Mouse (Mus musculus) adrenal gland, adult 2 months (tissue): ENCODE measurements around the gene Drosha. TPM values are rescaled to one million over a fixed set of nuclear protein-coding genes. Genes with fewer than 3 reads are reported as not detected.
"Not testable (repeated sequence)": the region's sequence is repeated elsewhere in the genome, so short reads cannot be mapped to it uniquely, and the experiment has no call there.

Source experiments
- DNase-seq: peaks from one replicate; pipeline ENCODE4 v3.0.0; 2021
- long read RNA-seq: library from polyadenylated mRNA; stranded (forward); transcript quantifications from one replicate; pipeline ENCODE4 v2.0.0, GENCODE M21; 2021
- polyA plus RNA-seq: library from polyadenylated mRNA; depleted of rRNA; stranded (reverse); fragments of >200 nt; gene quantifications from 2 replicates; pipeline ENCODE4 v1.2.3, GENCODE M21; 2012; rRNA removed
- total RNA-seq, 2 experiments: library from RNA; stranded (reverse); gene quantifications; 2 replicates each; pipeline ENCODE4 v1.2.3; 2021

Gene Drosha
- total RNA-seq (10 to 100 TPM; 34.3 to 39.5 TPM), polyA plus RNA-seq (14.0 TPM in 2 replicates)
- long read RNA-seq, full-length matches to known transcripts = 6 of 17 reads
- long read RNA-seq, partial matches to known transcripts = 11 of 17 reads
- long read RNA-seq, other reads (novel, unspliced or antisense) = 0 of 17 reads

- DNase-seq = peak; percentile 99
Measured at GRCm38 (mm10) chr15:12824197-12824952, at the start of gene Drosha, which contains the start of gene 6030458C11Rik. Gene Drosha (plus strand): TSS chr15:12824815. Gene 6030458C11Rik (minus strand): TSS chr15:12824649.

DNA sequence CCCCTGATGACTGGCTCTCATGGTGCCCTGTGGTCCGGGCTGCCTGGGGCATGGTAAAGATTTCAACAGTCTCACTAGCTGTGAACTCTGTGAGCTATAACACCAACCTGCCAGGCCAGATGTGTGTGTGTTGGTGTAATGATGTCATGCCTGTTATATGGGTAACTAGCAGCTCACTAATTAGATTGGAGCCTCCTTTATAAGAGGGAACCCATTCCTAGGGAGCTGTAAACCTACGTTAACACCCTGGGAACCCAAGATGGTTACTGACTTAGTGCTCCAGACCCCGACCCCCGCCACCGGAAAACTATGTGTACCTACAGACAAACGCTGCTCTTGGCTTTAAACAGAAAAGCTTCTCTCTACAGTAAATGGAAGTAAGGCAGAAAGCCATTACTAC lies 43.3 kb upstream of the Drosha start:
- no peak for DNase-seq

DNA sequence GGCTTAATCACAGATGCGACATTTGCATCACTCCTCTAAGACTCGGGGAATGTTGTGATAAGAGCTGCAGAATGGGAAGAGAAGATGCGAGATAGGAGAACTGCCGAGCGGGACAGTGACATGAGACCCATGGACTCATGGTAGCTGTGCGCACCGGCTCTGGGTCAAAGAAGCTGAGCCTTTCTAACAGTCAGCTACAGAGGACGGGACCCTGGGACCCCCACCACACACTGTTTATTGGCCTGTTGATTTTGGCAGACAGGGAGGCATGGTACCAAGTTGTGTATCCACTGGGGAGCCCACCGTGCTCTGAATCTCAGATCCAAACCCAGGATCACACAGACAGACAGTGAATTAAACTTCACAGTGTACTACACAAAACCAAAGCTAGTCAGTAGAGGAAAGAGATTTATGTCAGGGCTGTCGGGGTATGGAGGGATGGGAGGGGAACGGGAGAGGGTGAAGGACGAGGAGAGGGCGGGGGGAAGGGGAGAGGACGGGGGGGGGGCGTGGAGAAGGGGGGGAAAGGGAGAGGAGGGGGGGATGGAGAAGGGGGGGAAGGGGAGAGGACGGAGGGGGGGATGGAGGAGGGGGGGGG lies 42.8 kb upstream of the Drosha start:
- no peak for DNase-seq

DNA sequence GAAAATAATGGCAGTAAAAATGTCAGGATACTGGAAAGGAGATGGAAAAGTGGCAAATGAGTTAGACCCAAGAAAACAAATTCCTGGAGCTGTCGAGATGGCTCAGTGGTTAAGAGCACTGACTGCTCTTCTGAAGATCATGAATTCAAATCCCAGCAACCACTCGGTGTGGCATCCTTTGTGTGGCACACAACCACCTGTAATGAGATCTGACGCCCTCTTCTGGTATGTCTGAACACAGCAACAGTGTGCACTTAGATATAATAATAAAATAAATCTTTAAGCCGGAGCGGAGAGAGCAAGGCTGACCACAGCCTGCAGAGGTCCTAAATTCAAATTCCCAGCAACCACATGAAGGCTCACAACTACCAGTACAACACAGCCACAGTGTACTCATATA lies 36.1 kb upstream of the Drosha start:
- no peak for DNase-seq

GRCm38 (mm10) chr15:12789406-12789867 lies 35.2 kb upstream of the Drosha start:
- DNase-seq = no peak

DNA sequence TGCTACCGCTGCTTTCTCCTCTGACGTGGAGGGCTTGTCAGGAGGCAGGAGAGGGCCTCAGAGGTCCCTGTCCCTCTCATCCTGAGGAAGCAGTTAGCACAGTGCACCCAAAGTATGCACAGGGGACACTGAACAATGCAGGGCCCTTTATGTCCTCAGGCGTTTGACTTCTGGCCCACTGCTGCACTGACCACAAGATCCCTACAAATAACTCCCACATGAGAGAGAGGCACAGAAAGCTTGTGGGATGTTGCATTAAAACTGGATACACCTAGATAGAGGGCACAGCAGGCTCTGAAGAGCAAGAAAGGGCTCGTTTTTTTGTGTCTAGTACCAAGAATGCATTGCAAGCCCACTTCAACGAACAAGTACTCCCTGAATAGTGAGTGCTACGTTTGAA lies 30.3 kb upstream of the Drosha start:
- no peak for DNase-seq

DNA sequence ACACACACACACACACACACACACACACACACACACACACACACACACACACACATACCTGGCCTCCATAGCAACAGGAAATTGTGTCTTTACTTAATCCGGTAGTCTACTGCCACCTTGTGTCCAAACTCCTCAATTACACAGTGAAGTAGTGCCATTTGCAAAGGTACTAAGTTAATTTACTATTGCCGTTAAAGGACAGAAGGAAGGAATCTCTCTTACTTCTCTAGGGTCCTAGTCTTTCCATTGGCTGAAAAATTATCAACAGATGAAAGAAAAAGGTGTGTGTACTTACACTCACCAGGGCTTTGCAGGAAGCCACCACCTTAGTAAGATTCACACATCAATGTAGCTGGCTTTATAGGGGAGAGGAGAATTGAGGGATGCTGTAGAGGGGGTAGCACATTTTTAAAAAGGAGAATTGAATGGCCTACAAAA lies 29.1 kb upstream of the Drosha start:
- DNase-seq = peak; percentile 19

- DNase-seq = no peak
Measured at GRCm38 (mm10) chr15:12795909-12796470, 28.6 kb upstream of the Drosha start.

DNA sequence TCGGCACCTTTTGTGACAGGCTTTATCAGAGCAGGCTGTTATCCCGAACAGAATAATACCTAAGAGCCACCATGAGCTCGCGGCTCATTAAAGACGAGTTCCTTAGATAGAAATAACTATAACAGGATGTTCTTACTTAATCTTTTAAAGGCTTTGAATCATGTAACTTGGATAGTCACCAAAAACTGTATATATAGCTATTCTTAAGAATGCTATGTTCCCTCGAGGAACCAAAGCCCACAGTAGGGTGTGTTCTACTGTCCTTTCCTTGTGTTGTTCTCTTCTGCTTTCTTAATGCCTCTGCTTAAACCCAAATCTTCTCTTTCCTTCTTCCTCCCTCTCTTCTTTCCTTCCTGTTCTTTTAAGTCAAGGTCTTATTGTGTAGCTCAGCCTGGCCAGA lies 26.6 kb upstream of the Drosha start:
- no peak for DNase-seq

- no peak for DNase-seq
Measured at GRCm38 (mm10) chr15:12800405-12801141, 24.0 kb upstream of the Drosha start.

DNA sequence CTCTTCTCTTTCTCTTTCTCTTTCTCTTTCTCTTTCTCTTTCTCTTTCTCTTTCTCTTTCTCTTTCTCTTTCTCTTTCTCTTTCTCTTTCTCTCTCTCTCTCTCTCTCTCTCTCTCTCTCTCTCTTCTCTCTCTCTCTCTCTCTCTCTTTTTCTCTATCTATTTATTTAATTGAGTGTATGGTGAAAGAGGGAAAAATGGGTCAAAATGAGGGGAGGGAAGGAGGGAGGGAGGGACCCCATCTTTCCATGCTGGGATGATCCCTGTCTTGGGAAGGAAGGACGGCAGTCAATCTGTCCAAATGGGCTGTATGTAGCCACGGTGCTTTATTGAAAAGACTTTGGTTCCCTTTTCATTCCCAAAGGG lies 23.5 kb upstream of the Drosha start:
- DNase-seq = not testable (repeated sequence)

GRCm38 (mm10) chr15:12805071-12805470 lies 19.5 kb upstream of the Drosha start:
- no peak for DNase-seq

GRCm38 (mm10) chr15:12807088-12807487 lies 17.5 kb upstream of the Drosha start:
- no peak for DNase-seq

DNA sequence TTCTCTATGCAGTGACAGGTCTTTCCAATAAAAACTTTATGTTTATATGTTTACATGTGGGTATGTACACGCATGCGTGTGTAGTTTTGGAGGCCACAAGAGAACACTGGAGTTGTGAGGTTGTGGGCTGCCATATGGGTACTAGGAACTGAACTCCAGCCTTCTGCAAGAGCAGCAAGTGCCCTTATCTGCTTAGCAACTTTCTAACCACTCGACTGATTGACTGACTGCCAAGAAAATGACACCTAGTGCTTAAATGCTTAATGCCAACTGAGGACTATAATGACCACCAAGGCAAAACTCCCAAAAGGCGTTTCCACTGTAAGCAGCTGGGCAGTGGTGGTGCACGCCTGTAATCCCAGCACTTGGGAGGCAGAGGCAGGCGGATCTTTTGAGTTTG lies 15.3 kb upstream of the Drosha start:
- no peak for DNase-seq

DNA sequence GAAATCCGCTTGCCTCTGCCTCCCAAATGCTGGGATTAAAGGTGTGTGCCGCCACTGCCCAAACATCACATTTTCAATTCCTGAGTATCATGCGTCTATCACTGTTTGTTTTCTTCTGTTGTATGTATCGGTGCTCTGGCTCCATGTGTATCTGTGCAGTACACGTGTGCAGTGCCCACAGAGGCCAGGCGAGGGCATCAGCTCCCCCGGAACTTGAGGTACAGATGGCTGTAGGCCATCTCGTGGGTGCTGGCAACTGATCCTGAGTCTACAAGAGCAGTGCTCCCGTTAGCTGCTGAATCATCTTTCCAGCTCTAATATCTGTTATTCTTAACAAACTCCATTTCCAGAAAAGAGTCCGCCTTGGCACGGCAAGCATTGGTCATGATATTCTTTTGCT lies 12.0 kb upstream of the Drosha start:
- DNase-seq = no peak

GRCm38 (mm10) chr15:12817592-12817991 lies 7.0 kb upstream of the Drosha start:
- DNase-seq = no peak

- DNase-seq = no peak
Measured at GRCm38 (mm10) chr15:12822416-12823395, 1.9 kb upstream of the Drosha start.

GRCm38 (mm10) chr15:12823455-12824119 lies 1.0 kb upstream of the Drosha start:
- DNase-seq = no peak

- DNase-seq = no peak
Measured at GRCm38 (mm10) chr15:12824965-12825364, 350 bp downstream of the Drosha start.

GRCm38 (mm10) chr15:12825408-12825807 lies 793 bp downstream of the Drosha start:
- no peak for DNase-seq
